Mouse (Mus musculus) small intestine, adult 2 months (tissue): Measurements from ENCODE around the gene Ets2.

Experiments
- CTCF ChIP-seq: fragments of 200-500 bp; IDR thresholded peaks from 2 replicates; pipeline ENCODE4 v1.5.1; 2012; ENCODE audit warnings: low read depth, mild to moderate bottlenecking, control low read depth, inconsistent platforms, low read length, moderate library complexity, mixed read lengths; ENCODE audit not compliant: insufficient replicate concordance, insufficient read length; ENCODE audit errors: extremely low read depth
- POLR2A ChIP-seq: fragments of 200-500 bp; IDR thresholded peaks from 2 replicates; pipeline ENCODE4 v1.6.1; 2012; ENCODE audit warnings: low read depth, mild to moderate bottlenecking, control low read depth, inconsistent platforms, low read length, moderate library complexity

DNA sequence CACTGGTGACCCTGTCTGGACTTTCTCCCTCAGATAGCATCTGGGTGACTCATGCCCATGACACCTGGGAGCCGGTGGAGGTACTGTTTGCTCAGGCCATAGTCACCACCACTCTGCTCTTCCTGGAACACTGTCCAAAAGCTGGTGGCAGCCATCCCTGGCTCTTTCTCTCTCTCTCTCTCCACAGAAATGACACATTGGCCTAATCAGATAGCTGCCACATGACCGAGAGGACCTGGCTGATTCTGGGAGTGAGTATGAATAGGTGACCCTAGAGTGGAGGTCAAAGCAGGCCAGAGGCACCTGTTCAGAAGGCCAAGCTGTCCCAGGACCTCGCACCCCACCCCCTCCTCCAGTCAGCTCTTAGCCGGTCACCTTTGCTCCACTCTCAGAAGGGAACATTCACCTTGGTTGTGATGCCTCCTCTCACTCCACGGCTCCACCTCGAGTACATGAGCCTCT is 19.4 kb upstream of the Ets2 start:
- TF ChIP-seq CTCF, result no peak
- no peak for TF ChIP-seq POLR2A
